Mouse (Mus musculus): ENCODE results near the gene Ppp1r37. TPM values are rescaled to one million over a fixed set of nuclear protein-coding genes. Genes with fewer than 3 reads are reported as not detected.

The Ppp1r37 gene
- total RNA-seq, 2 experiments from 2014 or later = 14.6 to 37.2 TPM

DNA sequence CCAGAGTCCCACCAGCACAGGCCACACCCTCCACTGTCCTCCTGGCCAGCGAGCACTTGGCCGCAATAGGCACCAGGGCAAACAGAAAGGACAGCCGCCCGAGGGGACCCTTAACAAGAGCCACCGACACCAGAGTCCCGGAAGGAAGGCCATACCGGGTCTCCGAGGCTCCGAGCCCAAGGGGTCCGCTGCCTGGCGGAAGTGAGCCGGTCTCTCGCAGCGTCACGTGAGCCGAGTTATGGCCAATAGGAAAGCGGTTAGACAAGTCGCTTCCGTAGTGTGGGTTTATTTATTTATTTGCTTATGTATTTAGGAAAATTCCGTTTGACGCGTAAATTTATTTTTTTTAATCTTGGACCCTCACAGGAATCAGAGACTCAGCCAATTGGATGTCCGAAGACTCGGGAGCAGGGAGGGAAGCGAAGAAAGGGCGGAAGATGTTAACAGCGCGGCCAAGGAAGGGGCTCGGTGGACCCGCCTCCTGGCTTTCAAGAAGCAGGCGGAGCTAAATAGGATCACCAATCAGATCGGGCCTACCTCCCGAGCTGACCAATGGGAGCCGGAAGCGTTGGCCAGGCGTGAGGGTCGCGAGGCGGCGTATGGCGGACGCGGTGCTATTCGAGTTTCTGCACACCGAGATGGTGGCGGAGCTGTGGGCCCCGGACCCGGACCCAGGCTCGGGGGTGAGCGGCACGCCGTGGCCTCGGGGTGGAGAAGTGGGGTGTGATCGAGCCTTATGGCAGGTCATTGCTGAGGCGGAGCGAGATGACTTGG lies 54.5 kb downstream of the Ppp1r37 start, which contains the start of the genes Bloc1s3 and Trappc6a:
Gene Bloc1s3, minus strand, starts transcription at position 218 of the 774 bp plus-strand sequence.
Gene Trappc6a, plus strand, starts transcription at position 246 of the 774 bp plus-strand sequence.
- ATAC-seq (replicated peaks; ENCODE audit: low FRiP score, low TSS enrichment, poor library complexity, severe bottlenecking) = peak; percentile 90

GRCm38 (mm10) chr7:19507612-19507981 lies 55.3 kb downstream of the Ppp1r37 start:
- ATAC-seq (replicated peaks; ENCODE audit: low FRiP score, low TSS enrichment, poor library complexity, severe bottlenecking) = no peak

GRCm38 (mm10) chr7:19506969-19507611 lies 55.8 kb downstream of the Ppp1r37 start:
- ATAC-seq (replicated peaks; ENCODE audit: low FRiP score, low TSS enrichment, poor library complexity, severe bottlenecking) = no peak

- ATAC-seq (replicated peaks; ENCODE audit: low FRiP score, low TSS enrichment, poor library complexity, severe bottlenecking) = 0 out of 2 replicates have a peak, but pooled peaks have one; percentile 15
Observed at GRCm38 (mm10) chr7:19506326-19506725, 56.5 kb downstream of the Ppp1r37 start.

DNA sequence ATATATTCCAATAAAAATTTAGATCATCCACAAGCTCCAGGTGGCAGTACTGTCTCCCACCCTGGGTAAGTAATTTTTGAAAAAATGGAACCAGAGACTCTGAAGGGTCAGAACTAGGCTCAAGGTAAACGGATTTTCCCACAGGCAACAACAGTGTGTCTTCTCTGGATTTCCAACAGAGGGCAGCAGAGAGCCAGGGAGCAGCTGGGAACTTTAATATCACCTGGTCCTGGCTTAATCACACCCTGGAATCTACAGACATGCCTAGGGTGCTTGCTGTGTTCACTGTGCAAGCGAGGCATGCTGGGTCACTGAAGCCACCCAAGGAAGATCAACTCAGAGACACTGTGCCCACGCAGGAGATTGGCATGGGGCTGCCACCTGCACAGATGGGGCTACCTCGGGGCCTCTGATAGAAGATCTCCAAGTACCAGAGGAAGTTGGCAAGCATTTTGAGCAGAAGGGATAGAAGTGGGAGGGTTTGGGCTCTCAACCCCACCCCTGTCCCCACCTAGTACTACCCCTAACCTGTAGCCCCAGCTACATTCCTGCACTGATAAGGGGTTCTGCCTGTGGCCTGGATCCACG lies 59.3 kb downstream of the Ppp1r37 start:
- ATAC-seq (replicated peaks; ENCODE audit: low FRiP score, low TSS enrichment, poor library complexity, severe bottlenecking) = peak; percentile 28

DNA sequence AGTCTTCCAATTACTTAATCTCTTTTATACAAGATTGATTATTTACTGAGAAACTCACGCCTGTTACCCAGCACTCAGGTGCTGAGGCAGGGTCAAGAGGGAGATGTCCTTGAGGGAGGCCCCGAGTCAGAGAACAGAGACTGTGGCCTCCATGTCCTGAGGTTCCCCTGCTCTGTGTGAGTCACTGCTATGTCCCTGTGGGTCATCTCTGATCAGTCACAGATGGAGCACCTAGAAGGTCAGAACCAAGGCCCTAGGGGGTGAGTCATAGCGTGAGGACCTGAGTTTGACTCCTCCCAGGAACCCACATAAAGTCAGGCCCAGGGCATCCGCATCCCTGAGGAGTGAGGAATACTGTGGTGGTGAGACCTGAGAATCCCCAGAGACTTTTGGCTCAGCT lies 61.2 kb downstream of the Ppp1r37 start:
- ATAC-seq (replicated peaks; ENCODE audit: low FRiP score, low TSS enrichment, poor library complexity, severe bottlenecking) = no peak

- no peak for ATAC-seq (replicated peaks; ENCODE audit: low FRiP score, low TSS enrichment, poor library complexity, severe bottlenecking)
Observed at GRCm38 (mm10) chr7:19500420-19501363, 62.2 kb downstream of the Ppp1r37 start.

DNA sequence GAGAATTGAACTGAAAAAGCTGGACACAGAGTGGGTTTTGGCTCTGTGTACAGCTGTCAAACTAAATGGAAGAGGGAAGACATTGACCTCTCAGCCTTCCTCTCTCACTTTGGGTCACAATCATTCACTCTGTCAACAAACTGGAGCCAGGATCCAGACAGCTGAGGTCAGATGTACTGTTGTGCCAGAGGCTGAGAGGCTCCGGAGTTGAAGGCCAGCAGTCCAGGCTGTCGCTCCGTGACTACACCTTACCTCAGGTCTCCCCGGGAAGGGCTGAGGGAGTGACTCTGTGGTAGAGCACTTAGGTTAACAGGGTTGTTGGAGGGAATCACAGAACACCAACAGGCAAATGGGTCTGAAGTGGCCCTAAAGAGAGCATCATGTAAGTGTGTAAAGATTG lies 64.5 kb downstream of the Ppp1r37 start:
- ATAC-seq (replicated peaks; ENCODE audit: low FRiP score, low TSS enrichment, poor library complexity, severe bottlenecking) = no peak

DNA sequence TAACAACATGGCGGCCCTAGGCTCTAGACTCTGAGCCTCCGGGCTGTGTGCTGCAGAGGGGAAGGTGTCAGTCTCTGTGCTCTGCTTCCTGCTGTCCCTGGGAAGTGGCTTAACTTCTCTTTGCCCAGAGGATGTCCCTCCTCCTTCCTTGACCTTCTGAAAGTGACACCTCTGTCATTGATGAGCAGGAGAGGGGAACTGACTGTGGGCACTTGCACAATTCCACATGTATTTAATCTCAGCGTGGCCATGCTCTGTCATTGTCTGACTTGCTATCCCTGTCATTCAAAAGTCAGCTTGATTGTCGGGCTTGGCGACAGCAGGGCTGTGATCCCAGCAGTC lies 66.7 kb downstream of the Ppp1r37 start:
- no peak for ATAC-seq (replicated peaks; ENCODE audit: low FRiP score, low TSS enrichment, poor library complexity, severe bottlenecking)

DNA sequence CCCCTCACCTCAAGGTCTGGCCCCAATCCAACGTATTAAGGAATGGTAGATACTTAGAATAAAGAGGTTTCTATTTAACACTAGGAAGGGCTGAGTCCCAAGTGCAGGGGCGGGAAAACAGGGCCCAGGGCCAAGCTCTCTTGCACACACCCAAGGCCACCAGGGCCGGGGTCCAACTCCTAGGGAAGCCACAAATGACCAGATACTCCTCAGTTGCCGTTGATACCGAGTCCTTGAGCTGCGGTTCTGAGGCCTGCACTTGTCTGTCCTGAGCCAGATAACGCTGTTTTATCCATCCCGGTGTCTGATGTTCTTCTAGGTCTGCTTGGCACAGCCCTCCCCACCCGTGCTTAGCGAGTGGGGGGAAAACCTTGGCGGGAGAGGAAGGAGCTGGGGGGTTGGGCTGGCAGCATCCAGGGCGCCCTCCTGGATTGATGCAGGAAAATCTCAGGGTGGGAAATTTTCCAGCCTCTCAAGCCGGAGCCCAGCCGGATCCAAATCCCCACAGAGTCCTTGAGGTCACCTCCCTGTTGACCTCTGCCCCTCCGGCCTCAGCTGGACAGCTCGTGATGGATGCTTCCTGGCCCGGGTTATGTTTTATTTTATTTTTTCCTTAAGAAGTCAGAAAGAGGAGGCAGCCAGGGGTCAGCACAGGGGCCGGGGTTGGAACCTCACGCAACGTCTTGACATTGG lies 67.2 kb downstream of the Ppp1r37 start:
- peak; percentile 70 for ATAC-seq (replicated peaks; ENCODE audit: low FRiP score, low TSS enrichment, poor library complexity, severe bottlenecking)

DNA sequence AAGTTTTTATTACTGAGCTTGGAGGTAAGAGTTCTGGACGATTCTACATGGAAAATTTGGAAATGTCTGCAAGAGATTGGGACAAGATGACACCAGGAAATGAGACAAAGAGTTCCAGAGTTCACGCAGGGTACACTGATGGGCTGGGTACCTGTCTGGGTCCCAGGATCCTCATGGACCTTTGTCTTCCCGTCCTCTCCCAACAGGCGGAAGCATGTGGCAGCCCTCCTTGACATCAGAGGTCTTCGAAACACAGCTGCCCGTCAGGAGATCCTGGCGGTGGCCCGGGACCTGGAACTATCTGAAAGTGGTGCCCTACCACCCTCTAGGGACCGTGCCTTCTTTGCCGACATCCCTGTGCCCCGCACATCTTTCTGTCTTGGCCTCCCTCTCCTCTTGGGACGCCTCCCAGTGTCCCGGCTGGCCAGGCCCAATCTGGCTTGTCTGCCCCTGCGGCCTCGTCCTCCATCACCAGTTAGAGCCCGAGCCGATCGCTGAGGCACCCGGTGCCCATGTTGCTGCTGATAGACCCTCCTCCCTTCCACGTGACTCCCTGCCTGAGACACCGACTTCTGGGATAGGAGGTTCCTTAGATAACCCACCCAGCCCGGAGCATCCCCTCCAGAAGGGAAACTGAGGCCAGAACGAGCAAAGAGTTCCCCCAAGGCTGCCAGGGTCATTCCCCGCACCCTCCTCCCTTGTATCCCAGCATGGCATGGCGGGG lies 68.0 kb downstream of the Ppp1r37 start:
- ATAC-seq (replicated peaks; ENCODE audit: low FRiP score, low TSS enrichment, poor library complexity, severe bottlenecking) = no peak

GRCm38 (mm10) chr7:19491731-19492130 lies 71.1 kb downstream of the Ppp1r37 start:
- ATAC-seq (replicated peaks; ENCODE audit: low FRiP score, low TSS enrichment, poor library complexity, severe bottlenecking) = peak; percentile 49; the same call in 1 of the 2 replicates

- ATAC-seq (replicated peaks; ENCODE audit: low FRiP score, low TSS enrichment, poor library complexity, severe bottlenecking) = no peak
Observed at GRCm38 (mm10) chr7:19489525-19489924, 73.4 kb downstream of the Ppp1r37 start.

GRCm38 (mm10) chr7:19486549-19486948 lies 76.3 kb downstream of the Ppp1r37 start:
- ATAC-seq (replicated peaks; ENCODE audit: low FRiP score, low TSS enrichment, poor library complexity, severe bottlenecking) = 0 out of 2 replicates have a peak, but pooled peaks have one; percentile 25

- ATAC-seq (replicated peaks; ENCODE audit: low FRiP score, low TSS enrichment, poor library complexity, severe bottlenecking) = no peak
Observed at GRCm38 (mm10) chr7:19485488-19485887, 77.4 kb downstream of the Ppp1r37 start.

GRCm38 (mm10) chr7:19483281-19483680 lies 79.6 kb downstream of the Ppp1r37 start:
- ATAC-seq (replicated peaks; ENCODE audit: low FRiP score, low TSS enrichment, poor library complexity, severe bottlenecking) = no peak
